Mouse (Mus musculus): ENCODE data around the gene Krtap9-1. TPM values are rescaled to one million over a fixed set of nuclear protein-coding genes. Genes with fewer than 3 reads are reported as not detected.

Krtap9-1 gene
- polyA plus RNA-seq, 1 experiment: not detected

GRCm38 (mm10) chr11:99907620-99908019 lies 34.4 kb downstream of the Krtap9-1 start, which contains the start of gene Krtap31-1:
Gene Krtap31-1 (plus strand): TSS chr11:99907920.
- Histone ChIP-seq H3K4me3 (replicated peaks; ENCODE audit: control insufficient read depth, low read depth, low read length) (no peak within 1 kb of the TSS), H3K27ac (ENCODE audit: control insufficient read depth, insufficient read depth, low read depth, low read length, poor library complexity) (no peak within 1 kb of the TSS), H3K4me1 (ENCODE audit: control insufficient read depth, insufficient read depth, low read length) (no peaks in the 10 kb centered on the region)
- TF ChIP-seq POLR2A (IDR thresholded peaks at IDR 0.05; ENCODE audit: borderline replicate concordance, control insufficient read depth, low read depth, low read length) (no peak), CTCF (IDR thresholded peaks at IDR 0.05; ENCODE audit: control insufficient read depth, insufficient read depth, low read length) (no peak)
- WGBS: 76% methylated on average over 2 of the region's 2 CpGs

- Histone ChIP-seq H3K4me3 (replicated peaks; ENCODE audit: control insufficient read depth, low read depth, low read length) (no peak within 1 kb of the TSS), H3K27ac (ENCODE audit: control insufficient read depth, insufficient read depth, low read depth, low read length, poor library complexity) (no peak within 1 kb of the TSS), H3K4me1 (ENCODE audit: control insufficient read depth, insufficient read depth, low read length) (no peaks in the 10 kb centered on the region)
- TF ChIP-seq CTCF (IDR thresholded peaks at IDR 0.05; ENCODE audit: control insufficient read depth, insufficient read depth, low read length): no peak
- TF ChIP-seq POLR2A (IDR thresholded peaks at IDR 0.05; ENCODE audit: borderline replicate concordance, control insufficient read depth, low read depth, low read length): no peak
- WGBS: 77% methylated on average over 3 of the region's 3 CpGs
Observed at GRCm38 (mm10) chr11:99914451-99914850, 41.3 kb downstream of the Krtap9-1 start, which contains the start of gene Gm11565. Gene Gm11565 (plus strand): TSS chr11:99914751.

Other genes starting within 250 kb of the Krtap9-1 start
- not detected in 2 replicates for gene Krtap4-1, start 245.2 kb upstream of the Krtap9-1 start, polyA plus RNA-seq (2011; ENCODE audit: insufficient read depth, insufficient read length, low replicate concordance, missing spikeins)
- not detected in 2 replicates for gene Krtap4-2, start 238.3 kb upstream of the Krtap9-1 start, polyA plus RNA-seq (2011; ENCODE audit: insufficient read depth, insufficient read length, low replicate concordance, missing spikeins)
- not detected in 2 replicates for gene Krtap4-7, start 229.3 kb upstream of the Krtap9-1 start, polyA plus RNA-seq (2011; ENCODE audit: insufficient read depth, insufficient read length, low replicate concordance, missing spikeins)
- not detected in 2 replicates for gene Gm11555, start 223.2 kb upstream of the Krtap9-1 start, polyA plus RNA-seq (2011; ENCODE audit: insufficient read depth, insufficient read length, low replicate concordance, missing spikeins)
- not detected in 2 replicates for gene Gm11563, start 214.4 kb upstream of the Krtap9-1 start, polyA plus RNA-seq (2011; ENCODE audit: insufficient read depth, insufficient read length, low replicate concordance, missing spikeins)
- gene Krtap4-6, start 207.4 kb upstream of the Krtap9-1 start, polyA plus RNA-seq (2011; ENCODE audit: insufficient read depth, insufficient read length, low replicate concordance, missing spikeins): not detected in 2 replicates
- gene Gm14190, start 182.6 kb upstream of the Krtap9-1 start, polyA plus RNA-seq (2011; ENCODE audit: insufficient read depth, insufficient read length, low replicate concordance, missing spikeins): not detected in 2 replicates
- gene Gm14180, start 139.1 kb upstream of the Krtap9-1 start, polyA plus RNA-seq (2011; ENCODE audit: insufficient read depth, insufficient read length, low replicate concordance, missing spikeins): not detected in 2 replicates
- gene Gm11595, start 100.5 kb upstream of the Krtap9-1 start, polyA plus RNA-seq (2011; ENCODE audit: insufficient read depth, insufficient read length, low replicate concordance, missing spikeins): not detected in 2 replicates
- not detected in 2 replicates for gene Krtap4-8, start 92.7 kb upstream of the Krtap9-1 start, polyA plus RNA-seq (2011; ENCODE audit: insufficient read depth, insufficient read length, low replicate concordance, missing spikeins)
- not detected in 2 replicates for gene Krtap4-9, start 88.2 kb upstream of the Krtap9-1 start, polyA plus RNA-seq (2011; ENCODE audit: insufficient read depth, insufficient read length, low replicate concordance, missing spikeins)
- gene Gm11596, start 79.9 kb upstream of the Krtap9-1 start, polyA plus RNA-seq (2011; ENCODE audit: insufficient read depth, insufficient read length, low replicate concordance, missing spikeins): not detected in 2 replicates
- gene Gm11569, start 74.5 kb upstream of the Krtap9-1 start, polyA plus RNA-seq (2011; ENCODE audit: insufficient read depth, insufficient read length, low replicate concordance, missing spikeins): not detected in 2 replicates
- not detected in 2 replicates for gene Gm11554, start 68.9 kb upstream of the Krtap9-1 start, polyA plus RNA-seq (2011; ENCODE audit: insufficient read depth, insufficient read length, low replicate concordance, missing spikeins)
- not detected in 2 replicates for gene Krtap4-13, start 63.5 kb upstream of the Krtap9-1 start, polyA plus RNA-seq (2011; ENCODE audit: insufficient read depth, insufficient read length, low replicate concordance, missing spikeins)
- not detected in 2 replicates for gene Gm11564, start 57.7 kb upstream of the Krtap9-1 start, polyA plus RNA-seq (2011; ENCODE audit: insufficient read depth, insufficient read length, low replicate concordance, missing spikeins)
- not detected in 2 replicates for gene 2300003K06Rik, start 35.3 kb upstream of the Krtap9-1 start, polyA plus RNA-seq (2011; ENCODE audit: insufficient read depth, insufficient read length, low replicate concordance, missing spikeins)
- gene Krtap4-16, start 21.8 kb upstream of the Krtap9-1 start, polyA plus RNA-seq (2011; ENCODE audit: insufficient read depth, insufficient read length, low replicate concordance, missing spikeins): not detected in 2 replicates
- gene Gm11568, start 15.5 kb upstream of the Krtap9-1 start, polyA plus RNA-seq (2011; ENCODE audit: insufficient read depth, insufficient read length, low replicate concordance, missing spikeins): not detected in 2 replicates
- not detected in 2 replicates for gene Gm11559, start 8.9 kb upstream of the Krtap9-1 start, polyA plus RNA-seq (2011; ENCODE audit: insufficient read depth, insufficient read length, low replicate concordance, missing spikeins)
- not detected in 2 replicates for gene Gm11567, start 5.8 kb downstream of the Krtap9-1 start, polyA plus RNA-seq (2011; ENCODE audit: insufficient read depth, insufficient read length, low replicate concordance, missing spikeins)
- not detected in 2 replicates for gene Krtap31-1, start 34.5 kb downstream of the Krtap9-1 start, polyA plus RNA-seq (2011; ENCODE audit: insufficient read depth, insufficient read length, low replicate concordance, missing spikeins)
- not detected in 2 replicates for gene Gm11565, start 41.4 kb downstream of the Krtap9-1 start, polyA plus RNA-seq (2011; ENCODE audit: insufficient read depth, insufficient read length, low replicate concordance, missing spikeins)
- not detected in 2 replicates for gene Krtap31-2, start 62.9 kb downstream of the Krtap9-1 start, polyA plus RNA-seq (2011; ENCODE audit: insufficient read depth, insufficient read length, low replicate concordance, missing spikeins)
- gene Krtap9-5, start 75.1 kb downstream of the Krtap9-1 start, polyA plus RNA-seq (2011; ENCODE audit: insufficient read depth, insufficient read length, low replicate concordance, missing spikeins): not detected in 2 replicates
- not detected in 2 replicates for gene Krtap29-1, start 105.7 kb downstream of the Krtap9-1 start, polyA plus RNA-seq (2011; ENCODE audit: insufficient read depth, insufficient read length, low replicate concordance, missing spikeins)
- gene Krtap16-1, start 113.2 kb downstream of the Krtap9-1 start, polyA plus RNA-seq (2011; ENCODE audit: insufficient read depth, insufficient read length, low replicate concordance, missing spikeins): not detected in 2 replicates
- gene Krtap17-1, start 120.6 kb downstream of the Krtap9-1 start, polyA plus RNA-seq (2011; ENCODE audit: insufficient read depth, insufficient read length, low replicate concordance, missing spikeins): not detected in 2 replicates
- not detected in 2 replicates for gene Krt33a, start 142.8 kb downstream of the Krtap9-1 start, polyA plus RNA-seq (2011; ENCODE audit: insufficient read depth, insufficient read length, low replicate concordance, missing spikeins)
- not detected in 2 replicates for gene Krt33b, start 156.5 kb downstream of the Krtap9-1 start, polyA plus RNA-seq (2011; ENCODE audit: insufficient read depth, insufficient read length, low replicate concordance, missing spikeins)
- not detected in 2 replicates for gene Krt34, start 168.2 kb downstream of the Krtap9-1 start, polyA plus RNA-seq (2011; ENCODE audit: insufficient read depth, insufficient read length, low replicate concordance, missing spikeins)
- gene Krt31, start 177.2 kb downstream of the Krtap9-1 start, polyA plus RNA-seq (2011; ENCODE audit: insufficient read depth, insufficient read length, low replicate concordance, missing spikeins): not detected in 2 replicates
- gene Krt32, start 214.8 kb downstream of the Krtap9-1 start, polyA plus RNA-seq (2011; ENCODE audit: insufficient read depth, insufficient read length, low replicate concordance, missing spikeins): not detected in 2 replicates
- gene Krt35, start 222.9 kb downstream of the Krtap9-1 start, polyA plus RNA-seq (2011; ENCODE audit: insufficient read depth, insufficient read length, low replicate concordance, missing spikeins): not detected in 2 replicates
- not detected in 2 replicates for gene Krt36, start 232.2 kb downstream of the Krtap9-1 start, polyA plus RNA-seq (2011; ENCODE audit: insufficient read depth, insufficient read length, low replicate concordance, missing spikeins)
- 4.1 TPM in 1 of 2 replicates, not detected in the other for gene Krt13, start 248.2 kb downstream of the Krtap9-1 start, polyA plus RNA-seq (2011; ENCODE audit: insufficient read depth, insufficient read length, low replicate concordance, missing spikeins)

Measured in bone marrow, adult 2 months (tissue).